Mouse (Mus musculus): Measurements from ENCODE around the gene Naa16. TPM values are rescaled to one million over a fixed set of nuclear protein-coding genes. Genes with fewer than 3 reads are reported as not detected.
A peak's percentile ranks its signal among the peaks of the same experiment; 100 is the strongest.
"Not testable (repeated sequence)": the region's sequence is repeated elsewhere in the genome, so short reads cannot be mapped to it uniquely, and the experiment has no call there.

Gene Naa16
- 44.1 and 47.5 TPM in 2 replicates for polyA plus RNA-seq (2014; fragmentation: Nextera tagmentation; extraction: Ambion mirVana)

GRCm38 (mm10) chr14:79390265-79390926 lies at the start of gene Naa16:
Gene Naa16, minus strand, starts transcription at chr14:79390778.
- Histone ChIP-seq H3K27me3 (ENCODE audit: insufficient read depth, low read length) (no peaks in the 10 kb centered on the region), H3K4me2 (peak within 1 kb of the TSS; percentile 91), H3K36me3 (ENCODE audit: insufficient read depth) (peaks cover 15% of the 10 kb centered on the region; the same call in 1 of the 2 replicates), H3K4me1 (ENCODE audit: insufficient read depth) (peaks cover 3% of the 10 kb centered on the region; the same call in 1 of the 2 replicates), H3K27ac (ENCODE audit: low read depth) (peak within 1 kb of the TSS; percentile 99), H3K9ac (peak within 1 kb of the TSS; percentile 97), H3K4me3 (ENCODE audit: low read depth, low read length) (peak within 1 kb of the TSS; percentile 89), H3K9me3 (ENCODE audit: low read depth, low read length) (no peaks in the 10 kb centered on the region)
- peak; percentile 37 for TF ChIP-seq CTCF (IDR thresholded peaks at IDR 0.05; ENCODE audit: low read depth)
- ATAC-seq (ENCODE audit: insufficient read depth) (peak; percentile 97), DNase-seq (peak; percentile 98)
- WGBS, result under 1% methylated on average over 63 of the region's 71 CpGs

GRCm38 (mm10) chr14:79434068-79434467 lies 43.5 kb upstream of the Naa16 start:
- no peak for TF ChIP-seq CTCF (IDR thresholded peaks at IDR 0.05; ENCODE audit: low read depth)
- H3K36me3 ChIP-seq (ENCODE audit: insufficient read depth), result no peaks in the 10 kb centered on the region
- no peaks in the 10 kb centered on the region for H3K9me3 ChIP-seq (ENCODE audit: low read depth, low read length)
- H3K4me1 ChIP-seq (ENCODE audit: insufficient read depth), result no peaks in the 10 kb centered on the region
- DNase-seq (no peak), ATAC-seq (ENCODE audit: insufficient read depth) (no peak)
- H3K4me2 ChIP-seq, result no peak overlapping the region
- no peaks in the 10 kb centered on the region for H3K27me3 ChIP-seq (ENCODE audit: insufficient read depth, low read length)
- H3K9ac ChIP-seq, result no peak overlapping the region
- H3K27ac ChIP-seq (ENCODE audit: low read depth), result no peak overlapping the region
- H3K4me3 ChIP-seq (ENCODE audit: low read depth, low read length), result no peak overlapping the region
- WGBS, result 76% methylated on average over 1 of the region's 1 CpGs

- not testable (repeated sequence) for H3K36me3 ChIP-seq (ENCODE audit: insufficient read depth); DNase-seq; H3K4me1 ChIP-seq (ENCODE audit: insufficient read depth); H3K27me3 ChIP-seq (ENCODE audit: insufficient read depth, low read length)
- Histone ChIP-seq H3K9me3 (ENCODE audit: low read depth, low read length) (peaks cover 11% of the 10 kb centered on the region), H3K27ac (ENCODE audit: low read depth) (peak overlapping the region; percentile 72), H3K4me3 (ENCODE audit: low read depth, low read length) (peak overlapping the region; percentile 49), H3K9ac (peak overlapping the region; percentile 58), H3K4me2 (peak overlapping the region; percentile 57)
- peak; percentile 59 for ATAC-seq (ENCODE audit: insufficient read depth)
- 47% methylated on average over 8 of the region's 59 CpGs for WGBS
These were observed 36.3 kb upstream of the Naa16 start for GRCm38 (mm10) chr14:79426730-79427365.

DNA sequence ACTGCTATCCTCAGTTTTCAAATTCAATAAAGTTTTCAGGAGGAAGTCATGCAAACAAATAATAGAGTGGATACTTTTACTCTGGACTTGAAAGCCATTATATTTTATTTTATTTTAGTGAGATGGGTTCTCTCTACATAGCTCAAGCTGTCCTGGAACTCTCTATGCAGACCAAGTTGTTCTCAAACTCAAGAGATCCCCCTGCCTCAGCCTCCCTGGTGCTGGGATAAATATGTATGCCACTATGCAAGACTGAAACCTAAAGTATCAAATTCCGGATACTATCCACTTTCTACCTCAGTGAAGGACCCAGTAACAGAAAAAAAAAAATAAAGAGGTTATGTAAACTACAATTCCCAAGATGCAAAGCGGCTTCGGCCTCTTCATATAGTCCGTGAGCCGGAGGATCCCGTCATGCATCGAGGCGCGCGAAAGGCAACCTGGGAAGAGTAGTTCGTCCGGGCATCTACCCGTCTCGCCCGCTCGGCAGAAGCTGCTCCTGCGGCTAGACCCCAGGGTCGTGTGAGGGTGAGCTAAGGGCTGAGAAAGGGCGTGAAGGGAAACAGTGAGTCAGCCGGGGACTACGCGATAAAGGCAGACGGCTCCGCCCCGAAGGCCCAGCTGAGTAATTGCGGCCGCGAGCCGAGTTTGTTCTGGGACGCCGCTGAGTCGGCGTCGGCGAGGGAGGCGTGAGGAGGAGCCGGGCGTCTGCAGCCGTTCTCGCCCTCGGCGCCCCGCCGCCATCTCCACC lies 35.6 kb upstream of the Naa16 start, which contains the start of gene Kbtbd7:
Gene Kbtbd7 (plus strand): TSS at position 533 of the 751 bp plus-strand sequence.
- peak within 1 kb of the TSS; percentile 72 for H3K27ac ChIP-seq (ENCODE audit: low read depth)
- no peaks in the 10 kb centered on the region for H3K27me3 ChIP-seq (ENCODE audit: insufficient read depth, low read length)
- no peaks in the 10 kb centered on the region for H3K4me1 ChIP-seq (ENCODE audit: insufficient read depth)
- H3K4me3 ChIP-seq (ENCODE audit: low read depth, low read length), result peak within 1 kb of the TSS; percentile 49
- DNase-seq, result peak; percentile 97
- WGBS, result under 1% methylated on average over 44 of the region's 44 CpGs
- peak within 1 kb of the TSS; percentile 58 for H3K9ac ChIP-seq
- peaks cover 11% of the 10 kb centered on the region for H3K9me3 ChIP-seq (ENCODE audit: low read depth, low read length)
- H3K4me2 ChIP-seq, result peak within 1 kb of the TSS; percentile 57
- peak; percentile 99 for ATAC-seq (ENCODE audit: insufficient read depth)
- TF ChIP-seq CTCF (IDR thresholded peaks at IDR 0.05; ENCODE audit: low read depth), result no peak
- H3K36me3 ChIP-seq (ENCODE audit: insufficient read depth), result peaks cover 8% of the 10 kb centered on the region; the same call in 1 of the 2 replicates

DNA sequence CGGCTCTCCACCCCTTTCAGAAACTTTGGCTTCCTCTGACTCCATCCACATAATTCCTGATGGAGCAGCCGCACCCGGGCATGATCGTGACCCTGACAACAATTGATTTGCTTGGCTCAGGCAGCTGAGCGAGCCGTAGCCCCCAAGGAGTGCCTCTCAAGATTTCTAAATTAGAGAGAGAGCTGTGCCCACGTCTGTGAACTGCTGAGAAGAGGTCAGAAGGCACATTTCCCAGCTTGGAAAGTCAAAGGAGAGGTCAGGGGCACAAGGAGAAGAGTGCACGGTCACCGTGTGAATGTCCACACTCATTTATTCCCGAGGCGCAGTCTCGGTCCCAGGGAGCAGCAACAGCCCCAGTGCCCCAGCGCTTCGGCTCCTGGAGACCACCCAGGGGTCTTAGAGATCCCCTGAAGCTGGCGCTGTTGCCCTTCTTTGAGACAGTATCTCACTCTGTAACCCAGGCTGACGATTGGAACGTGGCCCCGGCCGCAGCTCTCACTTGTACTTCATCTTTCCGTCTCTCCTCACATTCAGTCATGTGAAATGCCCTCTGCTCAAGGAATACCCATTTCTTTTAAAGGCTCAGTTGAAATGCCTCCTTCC lies 29.6 kb upstream of the Naa16 start:
- DNase-seq (no peak), ATAC-seq (ENCODE audit: insufficient read depth) (no peak)
- no peaks in the 10 kb centered on the region for H3K27me3 ChIP-seq (ENCODE audit: insufficient read depth, low read length)
- 61% methylated on average over 20 of the region's 20 CpGs for WGBS
- H3K9me3 ChIP-seq (ENCODE audit: low read depth, low read length), result no peaks in the 10 kb centered on the region
- H3K4me1 ChIP-seq (ENCODE audit: insufficient read depth), result no peaks in the 10 kb centered on the region
- H3K4me2 ChIP-seq, result no peak overlapping the region
- no peak overlapping the region for H3K27ac ChIP-seq (ENCODE audit: low read depth)
- H3K36me3 ChIP-seq (ENCODE audit: insufficient read depth), result peaks cover 12% of the 10 kb centered on the region; the same call in 1 of the 2 replicates
- no peak overlapping the region for H3K4me3 ChIP-seq (ENCODE audit: low read depth, low read length)
- no peak overlapping the region for H3K9ac ChIP-seq
- TF ChIP-seq CTCF (IDR thresholded peaks at IDR 0.05; ENCODE audit: low read depth), result no peak

DNA sequence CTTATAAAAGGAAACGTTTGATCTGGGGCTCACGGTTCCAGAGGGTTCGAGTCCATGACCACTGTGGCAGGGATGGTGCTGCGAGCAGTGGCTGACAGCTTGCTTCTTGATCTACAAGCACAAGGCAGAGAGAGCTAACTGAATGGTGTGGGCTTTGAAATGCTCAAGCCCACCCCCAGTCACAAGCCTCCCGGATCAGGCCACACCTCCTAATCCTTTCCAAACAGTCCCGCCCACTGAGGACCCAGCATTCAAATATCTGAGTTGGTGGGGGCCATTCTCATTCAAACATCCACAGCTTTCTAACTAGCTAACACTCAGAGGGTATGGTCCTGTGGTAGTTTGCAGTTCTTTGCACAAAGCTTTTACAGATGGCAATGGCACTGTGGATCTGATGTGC lies 22.5 kb upstream of the Naa16 start:
- H3K4me1 ChIP-seq (ENCODE audit: insufficient read depth), result no peaks in the 10 kb centered on the region
- H3K9me3 ChIP-seq (ENCODE audit: low read depth, low read length), result no peaks in the 10 kb centered on the region
- H3K36me3 ChIP-seq (ENCODE audit: insufficient read depth), result peaks cover 12% of the 10 kb centered on the region
- no peaks in the 10 kb centered on the region for H3K27me3 ChIP-seq (ENCODE audit: insufficient read depth, low read length)
- H3K27ac ChIP-seq (ENCODE audit: low read depth), result no peak overlapping the region
- no peak for ATAC-seq (ENCODE audit: insufficient read depth)
- TF ChIP-seq CTCF (IDR thresholded peaks at IDR 0.05; ENCODE audit: low read depth), result no peak
- DNase-seq, result no peak
- no peak overlapping the region for H3K9ac ChIP-seq
- WGBS, result 72% methylated on average over 6 of the region's 6 CpGs
- H3K4me2 ChIP-seq, result no peak overlapping the region
- H3K4me3 ChIP-seq (ENCODE audit: low read depth, low read length), result no peak overlapping the region
